Mouse (Mus musculus): ENCODE measurements at regions not wholly inside any gene's neighbourhood (a gene's known extent, or its start where the extent isn't known, plus 50 kb on each side); places are given as distances from the start of the nearest gene placed in this dataset.
A peak's percentile ranks its signal among the peaks of the same experiment; 100 is the strongest.

GRCm38 (mm10) chr10:23715511-23715910 is 71.6 kb downstream of the Rps12 start:
- no peak overlapping the region for H3K9ac ChIP-seq (ENCODE audit: insufficient read depth, low read depth)
- dilution Hi-C loops (cut with MboI; ENCODE audit: extremely low pct_ligation_motif_present, extremely low pct_unique_long_range_greater_than_20kb, low sequenced_read_pairs) = no loop called here
- no peak overlapping the region for H3K4me2 ChIP-seq (ENCODE audit: insufficient read depth, low read depth, poor library complexity, severe bottlenecking)
- in situ Hi-C loops (cut with MboI; ENCODE audit: low pct_ligation_motif_present, low pct_unique_long_range_greater_than_20kb, low sequenced_read_pairs) = no loop called here
- no peak overlapping the region for H3K4me3 ChIP-seq (replicated peaks in 1 of 3; ENCODE audit: low read depth in 2 of 3, low read length in 2 of 3, poor library complexity in 1 of 3)
- H3K27ac ChIP-seq (ENCODE audit: insufficient read depth, low read depth) = no peak overlapping the region
- H3K9me3 ChIP-seq (replicated peaks; ENCODE audit: low read length) = no peaks in the 10 kb centered on the region
- H3K4me1 ChIP-seq (ENCODE audit: control insufficient read depth in 1 of 2, insufficient read depth in 2 of 2) = no peaks in the 10 kb centered on the region
- no peaks in the 10 kb centered on the region for H3K79me2 ChIP-seq (replicated peaks; ENCODE audit: control insufficient read depth, extremely low read depth, insufficient read depth, poor library complexity, severe bottlenecking)
- H3K27me3 ChIP-seq (replicated peaks) = no peaks in the 10 kb centered on the region
- no peaks in the 10 kb centered on the region for H3K36me3 ChIP-seq (replicated peaks in 1 of 2; ENCODE audit: control insufficient read depth in 1 of 2, insufficient read depth in 1 of 2, low read length in 1 of 2)
- no peak for DNase-seq (ENCODE audit: extremely low read depth)
- TF ChIP-seq IRF4 (IDR thresholded peaks at IDR 0.05; ENCODE audit: low read depth, low read length) = no peak
- TF ChIP-seq ZMIZ1 (IDR thresholded peaks at IDR 0.05; ENCODE audit: low read depth, low read length) = no peak
- no peak for TF ChIP-seq CTCF (conservative IDR thresholded peaks at IDR 0.05 in 1 of 2, IDR thresholded peaks at IDR 0.05 in 1 of 2; ENCODE audit: low read depth in 2 of 2, low read length in 2 of 2)
- TF ChIP-seq USF1 (IDR thresholded peaks at IDR 0.05; ENCODE audit: low read depth, low read length) = no peak
- no peak for TF ChIP-seq RAD21 (IDR thresholded peaks at IDR 0.05; ENCODE audit: low read depth, low read length)
- TF ChIP-seq EP300 (IDR thresholded peaks at IDR 0.05; ENCODE audit: low read length) = no peak
- TF ChIP-seq JUND (conservative IDR thresholded peaks at IDR 0.05; ENCODE audit: low read depth, low read length) = no peak
- TF ChIP-seq SIN3A (IDR thresholded peaks at IDR 0.05; ENCODE audit: low read length) = no peak
- TF ChIP-seq ZKSCAN1 (IDR thresholded peaks at IDR 0.05; ENCODE audit: borderline replicate concordance, low read depth, low read length) = no peak
- no peak for TF ChIP-seq ZC3H11A (IDR thresholded peaks at IDR 0.05; ENCODE audit: low read depth, low read length)
- no peak for TF ChIP-seq PAX5 (IDR thresholded peaks at IDR 0.05; ENCODE audit: low read length)
- TF ChIP-seq GABPA (IDR thresholded peaks at IDR 0.05; ENCODE audit: insufficient replicate concordance, low read depth, low read length) = no peak
- TF ChIP-seq MAX (IDR thresholded peaks at IDR 0.05; ENCODE audit: low read length) = no peak
- no peak for TF ChIP-seq TBP (conservative IDR thresholded peaks at IDR 0.05; ENCODE audit: low read depth, low read length)
- no peak for TF ChIP-seq MEF2A (IDR thresholded peaks at IDR 0.05; ENCODE audit: borderline replicate concordance, low read depth, low read length)

GRCm38 (mm10) chr10:23715101-23715500 is 72.0 kb downstream of the Rps12 start:
- TF ChIP-seq POLR2AphosphoS2 (IDR thresholded peaks at IDR 0.05; ENCODE audit: low read depth, low read length) = no peak
- no peak for TF ChIP-seq ZKSCAN1 (IDR thresholded peaks at IDR 0.05; ENCODE audit: borderline replicate concordance, low read depth, low read length)
- peak; percentile 21 to 35; a peak in 2 of 4 replicates for TF ChIP-seq CTCF (conservative IDR thresholded peaks at IDR 0.05 in 1 of 2, IDR thresholded peaks at IDR 0.05 in 1 of 2; ENCODE audit: low read depth in 2 of 2, low read length in 2 of 2)
- TF ChIP-seq IRF4 (IDR thresholded peaks at IDR 0.05; ENCODE audit: low read depth, low read length) = no peak
- TF ChIP-seq ZNF384 (IDR thresholded peaks at IDR 0.05; ENCODE audit: low read depth, low read length) = no peak
- dilution Hi-C loops (cut with MboI; ENCODE audit: extremely low pct_ligation_motif_present, extremely low pct_unique_long_range_greater_than_20kb, low sequenced_read_pairs) = no loop called here
- no peaks in the 10 kb centered on the region for H3K4me1 ChIP-seq (ENCODE audit: control insufficient read depth in 1 of 2, insufficient read depth in 2 of 2)
- H3K4me2 ChIP-seq (ENCODE audit: insufficient read depth, low read depth, poor library complexity, severe bottlenecking) = no peak overlapping the region
- no peaks in the 10 kb centered on the region for H3K9me3 ChIP-seq (replicated peaks; ENCODE audit: low read length)
- H3K27me3 ChIP-seq (replicated peaks) = no peaks in the 10 kb centered on the region
- no peaks in the 10 kb centered on the region for H3K36me3 ChIP-seq (replicated peaks in 1 of 2; ENCODE audit: control insufficient read depth in 1 of 2, insufficient read depth in 1 of 2, low read length in 1 of 2)
- no peaks in the 10 kb centered on the region for H3K79me2 ChIP-seq (replicated peaks; ENCODE audit: control insufficient read depth, extremely low read depth, insufficient read depth, poor library complexity, severe bottlenecking)
- H3K9ac ChIP-seq (ENCODE audit: insufficient read depth, low read depth) = no peak overlapping the region
- no peak overlapping the region for H3K27ac ChIP-seq (ENCODE audit: insufficient read depth, low read depth)
- no peak overlapping the region for H3K4me3 ChIP-seq (replicated peaks in 1 of 3; ENCODE audit: low read depth in 2 of 3, low read length in 2 of 3, poor library complexity in 1 of 3)
- DNase-seq (ENCODE audit: extremely low read depth) = no peak
- in situ Hi-C loops (cut with MboI; ENCODE audit: low pct_ligation_motif_present, low pct_unique_long_range_greater_than_20kb, low sequenced_read_pairs) = no loop called here

Measured in CH12.LX (cell line).